Mouse (Mus musculus) MEL (cell line): ENCODE results near the gene Sgpp1. TPM values are rescaled to one million over a fixed set of nuclear protein-coding genes. Genes with fewer than 3 reads are reported as not detected.

Experiments used
- polyA plus RNA-seq, 2 experiments: library from polyadenylated mRNA; stranded (reverse) in 1 of 2; unstranded in 1 of 2; fragments of >175 nt in 1 of 2; fragments of >200 nt in 1 of 2; gene quantifications; 2 replicates each; pipeline versions ENCODE4 v1.2.1 to v1.2.4; 2012; ENCODE audit warnings: low replicate concordance in 2 of 2, low read depth in 1 of 2; ENCODE audit not compliant: insufficient read length in 2 of 2, insufficient read depth in 1 of 2, missing spikeins in 1 of 2
- total RNA-seq: library from RNA; depleted of rRNA; stranded (reverse); fragments of 300-350 nt; gene quantifications from 2 replicates; pipeline ENCODE4 v1.2.3, GENCODE M21; 2012; rRNA removed

Sgpp1 gene
- total and polyA plus RNA-seq, 3 experiments = 22.7 to 28.8 TPM; not detected in 1

Other genes with a start within 250 kb of the Sgpp1 start
- 9.0 and 10.8 TPM in 2 replicates for gene Ppp2r5e, start 139.5 kb downstream of the Sgpp1 start, total RNA-seq
- gene Ppp2r5e, start 139.5 kb downstream of the Sgpp1 start, polyA plus RNA-seq = 100 to 1,000 TPM in 1 of 2 experiments, 10 to 100 TPM in 1; 21.3 to 200 TPM
- gene Wdr89, start 66.2 kb downstream of the Sgpp1 start, total RNA-seq = 18.5 and 31.2 TPM in 2 replicates
- 10 to 100 TPM; 10.2 to 57.8 TPM for gene Wdr89, start 66.2 kb downstream of the Sgpp1 start, polyA plus RNA-seq
- 0.10 and 0.15 TPM in 2 replicates for gene Syne2, start 82.4 kb upstream of the Sgpp1 start, total RNA-seq
- under 1 TPM in 1 of 2 experiments, not detected in 1; 0.06 TPM for gene Syne2, start 82.4 kb upstream of the Sgpp1 start, polyA plus RNA-seq